Mouse (Mus musculus): ENCODE measurements around the gene Olfr243. TPM values are rescaled to one million over a fixed set of nuclear protein-coding genes. Genes with fewer than 3 reads are reported as not detected.
"Not testable (repeated sequence)": the region's sequence is repeated elsewhere in the genome, so short reads cannot be mapped to it uniquely, and the experiment has no call there.

Gene Olfr243
- not detected in 2 replicates for polyA plus RNA-seq (2016; fragmentation: Nextera tagmentation; extraction: Ambion mirVana)

- no peaks in the 10 kb centered on the region for H3K9me3 ChIP-seq
- no peak within 1 kb of the TSS for H3K4me3 ChIP-seq
- no peak for ATAC-seq (ENCODE audit: low FRiP score, low read depth)
- H3K4me2 ChIP-seq (replicated peaks) = no peak within 1 kb of the TSS
- H3K9ac ChIP-seq (replicated peaks) = no peak within 1 kb of the TSS
- H3K27ac ChIP-seq (replicated peaks) = no peak within 1 kb of the TSS
- no peaks in the 10 kb centered on the region for H3K27me3 ChIP-seq
- H3K36me3 ChIP-seq = no peaks in the 10 kb centered on the region
- H3K4me1 ChIP-seq = no peaks in the 10 kb centered on the region
These were observed at the start of gene Olfr243 for GRCm38 (mm10) chr7:103714371-103714770. Gene Olfr243, plus strand, starts transcription at chr7:103714671.

GRCm38 (mm10) chr7:103671091-103671490 is 43.4 kb upstream of the Olfr243 start, which contains the start of gene Olfr624:
Gene Olfr624, minus strand, starts transcription at chr7:103671191.
- Histone ChIP-seq H3K9me3 (no peaks in the 10 kb centered on the region), H3K4me1 (no peaks in the 10 kb centered on the region), H3K4me3 (no peak within 1 kb of the TSS), H3K27me3 (no peaks in the 10 kb centered on the region), H3K27ac (replicated peaks) (no peak within 1 kb of the TSS), H3K9ac (replicated peaks) (no peak within 1 kb of the TSS), H3K36me3 (no peaks in the 10 kb centered on the region), H3K4me2 (replicated peaks) (no peak within 1 kb of the TSS)
- WGBS = 95% methylated on average over 2 of the region's 2 CpGs
- no peak for ATAC-seq (ENCODE audit: low FRiP score, low read depth)

GRCm38 (mm10) chr7:103682420-103682819 is 32.1 kb upstream of the Olfr243 start, which contains the start of gene Olfr625-ps1:
Gene Olfr625-ps1, plus strand, starts transcription at chr7:103682720.
- Histone ChIP-seq H3K9me3 (no peaks in the 10 kb centered on the region), H3K36me3 (no peaks in the 10 kb centered on the region), H3K27ac (replicated peaks) (no peak within 1 kb of the TSS), H3K9ac (replicated peaks) (no peak within 1 kb of the TSS), H3K4me1 (no peaks in the 10 kb centered on the region), H3K27me3 (no peaks in the 10 kb centered on the region), H3K4me2 (replicated peaks) (no peak within 1 kb of the TSS), H3K4me3 (no peak within 1 kb of the TSS)
- no peak for ATAC-seq (ENCODE audit: low FRiP score, low read depth)

GRCm38 (mm10) chr7:103699469-103699868 is 15.0 kb upstream of the Olfr243 start:
- no peak for ATAC-seq (ENCODE audit: low FRiP score, low read depth)
- H3K36me3 ChIP-seq = no peaks in the 10 kb centered on the region
- no peaks in the 10 kb centered on the region for H3K27me3 ChIP-seq
- 90% methylated on average over 4 of the region's 4 CpGs for WGBS
- H3K27ac ChIP-seq (replicated peaks) = no peak overlapping the region
- H3K4me2 ChIP-seq (replicated peaks) = no peak overlapping the region
- no peak overlapping the region for H3K9ac ChIP-seq (replicated peaks)
- H3K4me1 ChIP-seq = no peaks in the 10 kb centered on the region
- H3K4me3 ChIP-seq = no peak overlapping the region
- no peaks in the 10 kb centered on the region for H3K9me3 ChIP-seq

- Histone ChIP-seq H3K27ac (replicated peaks) (no peak overlapping the region), H3K27me3 (no peaks in the 10 kb centered on the region), H3K9ac (replicated peaks) (no peak overlapping the region), H3K4me2 (replicated peaks) (no peak overlapping the region), H3K9me3 (no peaks in the 10 kb centered on the region), H3K4me3 (no peak overlapping the region), H3K36me3 (no peaks in the 10 kb centered on the region), H3K4me1 (no peaks in the 10 kb centered on the region)
- no peak for ATAC-seq (ENCODE audit: low FRiP score, low read depth)
- 29% methylated on average over 2 of the region's 2 CpGs for WGBS
These were observed 2.4 kb upstream of the Olfr243 start for GRCm38 (mm10) chr7:103712024-103712423.

- not testable (repeated sequence) for H3K4me1 ChIP-seq; H3K9me3 ChIP-seq; ATAC-seq (ENCODE audit: low FRiP score, low read depth); H3K27ac ChIP-seq (replicated peaks); H3K36me3 ChIP-seq; H3K4me2 ChIP-seq (replicated peaks); H3K27me3 ChIP-seq; H3K9ac ChIP-seq (replicated peaks); H3K4me3 ChIP-seq
- WGBS = 100% methylated on average over 1 of the region's 1 CpGs
These were observed 1.9 kb downstream of the Olfr243 start for GRCm38 (mm10) chr7:103716398-103716797.

GRCm38 (mm10) chr7:103730074-103730473 is 15.6 kb downstream of the Olfr243 start, which contains the start of gene Olfr628:
Gene Olfr628, plus strand, starts transcription at chr7:103730374.
- H3K4me3 ChIP-seq = no peak within 1 kb of the TSS
- no peaks in the 10 kb centered on the region for H3K9me3 ChIP-seq
- no peak for ATAC-seq (ENCODE audit: low FRiP score, low read depth)
- H3K27me3 ChIP-seq = no peaks in the 10 kb centered on the region
- H3K4me1 ChIP-seq = no peaks in the 10 kb centered on the region
- no peak within 1 kb of the TSS for H3K9ac ChIP-seq (replicated peaks)
- WGBS = 83% methylated on average over 1 of the region's 1 CpGs
- no peaks in the 10 kb centered on the region for H3K36me3 ChIP-seq
- no peak within 1 kb of the TSS for H3K27ac ChIP-seq (replicated peaks)
- no peak within 1 kb of the TSS for H3K4me2 ChIP-seq (replicated peaks)

GRCm38 (mm10) chr7:103744843-103745242 is 30.4 kb downstream of the Olfr243 start, which contains the start of gene Olfr629:
Gene Olfr629, minus strand, starts transcription at chr7:103744943.
- no peak for ATAC-seq (ENCODE audit: low FRiP score, low read depth)
- no peaks in the 10 kb centered on the region for H3K36me3 ChIP-seq

GRCm38 (mm10) chr7:103757233-103757632 is 42.8 kb downstream of the Olfr243 start, which contains the start of gene Olfr630:
Gene Olfr630, minus strand, starts transcription at chr7:103757333.
- H3K27me3 ChIP-seq = no peaks in the 10 kb centered on the region
- no peaks in the 10 kb centered on the region for H3K4me1 ChIP-seq
- H3K4me2 ChIP-seq (replicated peaks) = no peak within 1 kb of the TSS
- WGBS = 45% methylated on average over 2 of the region's 2 CpGs
- no peak within 1 kb of the TSS for H3K4me3 ChIP-seq
- H3K9me3 ChIP-seq = no peaks in the 10 kb centered on the region
- no peaks in the 10 kb centered on the region for H3K36me3 ChIP-seq
- no peak for ATAC-seq (ENCODE audit: low FRiP score, low read depth)
- H3K27ac ChIP-seq (replicated peaks) = no peak within 1 kb of the TSS
- H3K9ac ChIP-seq (replicated peaks) = no peak within 1 kb of the TSS

More at GRCm38 (mm10) chr7:103744843-103745242, 30.4 kb downstream of the Olfr243 start, which contains the start of gene Olfr629:
- Histone ChIP-seq H3K4me3 (no peak within 1 kb of the TSS), H3K4me1 (no peaks in the 10 kb centered on the region), H3K9me3 (peaks cover 3% of the 10 kb centered on the region; the same call in 1 of the 2 replicates), H3K4me2 (replicated peaks) (no peak within 1 kb of the TSS), H3K9ac (replicated peaks) (no peak within 1 kb of the TSS), H3K27me3 (no peaks in the 10 kb centered on the region), H3K27ac (replicated peaks) (no peak within 1 kb of the TSS)
- 80% methylated on average over 2 of the region's 2 CpGs for WGBS

- H3K4me3 ChIP-seq; H3K4me1 ChIP-seq; H3K9me3 ChIP-seq; H3K4me2 ChIP-seq (replicated peaks); H3K27me3 ChIP-seq; H3K9ac ChIP-seq (replicated peaks); ATAC-seq (ENCODE audit: low FRiP score, low read depth); H3K36me3 ChIP-seq; H3K27ac ChIP-seq (replicated peaks): not testable (repeated sequence)
- WGBS = 90% methylated on average over 6 of the region's 6 CpGs
These were observed 47.7 kb downstream of the Olfr243 start for GRCm38 (mm10) chr7:103762212-103762611.

GRCm38 (mm10) chr7:103767687-103768086 is 53.2 kb downstream of the Olfr243 start:
- WGBS = 95% methylated on average over 5 of the region's 6 CpGs

More at GRCm38 (mm10) chr7:103767687-103768086, 53.2 kb downstream of the Olfr243 start:
- H3K9ac ChIP-seq (replicated peaks); ATAC-seq (ENCODE audit: low FRiP score, low read depth); H3K4me3 ChIP-seq; H3K4me2 ChIP-seq (replicated peaks); H3K4me1 ChIP-seq; H3K27ac ChIP-seq (replicated peaks); H3K27me3 ChIP-seq; H3K36me3 ChIP-seq; H3K9me3 ChIP-seq: not testable (repeated sequence)
